8 mouse cellular contexts compared by ENCODE assay signal in genomic region chr5:145083632-145084451, GRCm38 (mm10). TPM values are rescaled to one million over a fixed set of nuclear protein-coding genes. Genes with fewer than 3 reads are reported as not detected.
DNase-seq lines count a peak whose midpoint lies in the region; ATAC-seq and TF ChIP-seq lines count a peak whose summit lies in the region.

Gene Arpc1a, plus strand, starts transcription at chr5:145083830.
Gene Kpna7, minus strand, starts transcription at chr5:145084030.

- H3K27ac ChIP-seq in forebrain, embryonic 10.5 days, result peak within 1 kb of the TSS; percentile 88
- peak within 1 kb of the TSS; percentile 73 for H3K27ac ChIP-seq in heart, embryonic 15.5 days
- no peak within 1 kb of the TSS for H3K27ac ChIP-seq in liver, embryonic 14.5 days
- H3K27ac ChIP-seq in neural tube, embryonic 11.5 days (ENCODE audit: low read depth, low read length), result peak within 1 kb of the TSS; percentile 56; the same call in 1 of the 2 replicates
- H3K27ac ChIP-seq in stomach, postnatal 0 days (replicated peaks), result peak within 1 kb of the TSS; percentile 80

- peaks cover 32% of the 10 kb centered on the region for H3K36me3 ChIP-seq in forebrain, embryonic 10.5 days (replicated peaks)
- H3K36me3 ChIP-seq in heart, embryonic 15.5 days, result no peaks in the 10 kb centered on the region; the same call in 1 of the 2 replicates
- no peaks in the 10 kb centered on the region; the same call in 1 of the 2 replicates for H3K36me3 ChIP-seq in liver, embryonic 14.5 days (replicated peaks; ENCODE audit: control insufficient read depth, insufficient read depth, low read depth)
- H3K36me3 ChIP-seq in neural tube, embryonic 11.5 days (ENCODE audit: control insufficient read depth, insufficient read depth, low read length), result no peaks in the 10 kb centered on the region; the same call in 1 of the 2 replicates
- no peaks in the 10 kb centered on the region for H3K36me3 ChIP-seq in stomach, postnatal 0 days (ENCODE audit: control insufficient read depth, insufficient read depth, low read length)

- peak; percentile 98 for ATAC-seq in CD4-positive, CD25-positive, alpha-beta regulatory T cell, adult 4 months
- peak; percentile 97 for ATAC-seq in heart, embryonic 15.5 days (replicated peaks; ENCODE audit: insufficient number of reproducible peaks, insufficient read depth, low FRiP score, low read depth)
- ATAC-seq in liver, embryonic 14.5 days (ENCODE audit: insufficient read depth), result peak; percentile 99
- ATAC-seq in neural tube, embryonic 11.5 days (ENCODE audit: insufficient read depth, low FRiP score, low TSS enrichment), result peak; percentile 92
- ATAC-seq in stomach, postnatal 0 days (ENCODE audit: low FRiP score, low TSS enrichment), result peak; percentile 98

- peak within 1 kb of the TSS; percentile 84 for H3K4me2 ChIP-seq in heart, embryonic 15.5 days
- H3K4me2 ChIP-seq in liver, embryonic 14.5 days (ENCODE audit: low read depth), result peak within 1 kb of the TSS; percentile 87
- peak within 1 kb of the TSS; percentile 90 for H3K4me2 ChIP-seq in neural tube, embryonic 11.5 days (ENCODE audit: low read depth)
- H3K4me2 ChIP-seq in stomach, postnatal 0 days (replicated peaks; ENCODE audit: low read depth), result peak within 1 kb of the TSS; percentile 53

- no peaks in the 10 kb centered on the region for H3K27me3 ChIP-seq in forebrain, embryonic 10.5 days (ENCODE audit: poor library complexity, severe bottlenecking)
- no peaks in the 10 kb centered on the region for H3K27me3 ChIP-seq in heart, embryonic 15.5 days
- H3K27me3 ChIP-seq in liver, embryonic 14.5 days (ENCODE audit: control insufficient read depth, insufficient read depth, low read length), result no peaks in the 10 kb centered on the region
- H3K27me3 ChIP-seq in neural tube, embryonic 11.5 days (ENCODE audit: control insufficient read depth, insufficient read depth, low read length), result no peaks in the 10 kb centered on the region
- no peaks in the 10 kb centered on the region for H3K27me3 ChIP-seq in stomach, postnatal 0 days (ENCODE audit: control insufficient read depth, insufficient read depth, low read length)

- under 1% methylated on average over 54 of the region's 54 CpGs for WGBS in forebrain, embryonic 10.5 days
- WGBS in heart, embryonic 15.5 days, result under 1% methylated on average over 54 of the region's 54 CpGs
- under 1% methylated on average over 54 of the region's 54 CpGs for WGBS in liver, embryonic 14.5 days (ENCODE audit: insufficient replicate concordance)
- WGBS in neural tube, embryonic 11.5 days, result under 1% methylated on average over 54 of the region's 54 CpGs
- under 1% methylated on average over 52 of the region's 54 CpGs for WGBS in stomach, postnatal 0 days

- H3K4me3 ChIP-seq in forebrain, embryonic 10.5 days, result peak within 1 kb of the TSS; percentile 71
- peak within 1 kb of the TSS; percentile 88 for H3K4me3 ChIP-seq in heart, embryonic 15.5 days
- peak within 1 kb of the TSS; percentile 70 to 84 for H3K4me3 ChIP-seq in liver, embryonic 14.5 days (ENCODE audit: insufficient read depth in 1 of 2, low read depth in 2 of 2, low read length in 2 of 2)
- peak within 1 kb of the TSS; percentile 84 for H3K4me3 ChIP-seq in neural tube, embryonic 11.5 days (ENCODE audit: low read depth, low read length)
- H3K4me3 ChIP-seq in stomach, postnatal 0 days (ENCODE audit: low read depth, low read length), result peak within 1 kb of the TSS; percentile 92

- peaks cover 11% of the 10 kb centered on the region for H3K4me1 ChIP-seq in forebrain, embryonic 10.5 days
- peaks cover 14% of the 10 kb centered on the region for H3K4me1 ChIP-seq in heart, embryonic 15.5 days (replicated peaks)
- peaks cover 6 to 8% of the 10 kb centered on the region in 2 experiments; a peak in 3 of 4 replicates for H3K4me1 ChIP-seq in liver, embryonic 14.5 days (replicated peaks; ENCODE audit: control insufficient read depth in 2 of 2, insufficient read depth in 2 of 2, low read length in 1 of 2)
- peaks cover 9% of the 10 kb centered on the region for H3K4me1 ChIP-seq in neural tube, embryonic 11.5 days (ENCODE audit: control insufficient read depth, insufficient read depth, low read length)
- H3K4me1 ChIP-seq in stomach, postnatal 0 days (replicated peaks; ENCODE audit: control insufficient read depth, insufficient read depth), result no peaks in the 10 kb centered on the region

- no peak for TF ChIP-seq EP300 in liver, embryonic 14.5 days (IDR thresholded peaks at IDR 0.05; ENCODE audit: low read depth)
- no peak for TF ChIP-seq EP300 in stomach, postnatal 0 days (optimal IDR thresholded peaks at IDR 0.05)

- DNase-seq in c-Kit-negative CD71-positive TER-119-positive erythroid progenitor cells, embryonic 14.5 days (ENCODE audit: low read depth, low spot score), result peak; percentile 84
- peak; percentile 92 for DNase-seq in forebrain, embryonic 10.5 days (ENCODE audit: extremely low spot score, low spot score)
- DNase-seq in kidney, postnatal 25 days, result peak; percentile 96 to 98
- DNase-seq in liver, embryonic 14.5 days (ENCODE audit: low read depth in 3 of 3, low spot score in 3 of 3), result peak; percentile 80 to 87 (median 85)
- peak; percentile 97 for DNase-seq in neural tube, embryonic 11.5 days (ENCODE audit: low spot score)
- peak; percentile 97 for DNase-seq in stomach, postnatal 0 days (ENCODE audit: low spot score)

- TF ChIP-seq CTCF in liver, embryonic 14.5 days (IDR thresholded peaks at IDR 0.05; ENCODE audit: low read depth), result 0 out of 2 replicates have a peak, but pooled peaks have one; percentile 1
- TF ChIP-seq CTCF in stomach, postnatal 0 days (IDR thresholded peaks at IDR 0.05; ENCODE audit: low read depth), result 0 out of 2 replicates have a peak, but pooled peaks have one; percentile 12

- H3K9me3 ChIP-seq in forebrain, embryonic 10.5 days, result no peaks in the 10 kb centered on the region
- H3K9me3 ChIP-seq in heart, embryonic 15.5 days (replicated peaks), result no peaks in the 10 kb centered on the region
- no peaks in the 10 kb centered on the region for H3K9me3 ChIP-seq in liver, embryonic 14.5 days (ENCODE audit: control insufficient read depth, low read length)
- H3K9me3 ChIP-seq in neural tube, embryonic 11.5 days (ENCODE audit: control insufficient read depth, low read length), result no peaks in the 10 kb centered on the region
- H3K9me3 ChIP-seq in stomach, postnatal 0 days (ENCODE audit: control insufficient read depth, low read length), result no peaks in the 10 kb centered on the region

- peak within 1 kb of the TSS; percentile 94 for H3K9ac ChIP-seq in heart, embryonic 15.5 days
- peak within 1 kb of the TSS; percentile 84 for H3K9ac ChIP-seq in liver, embryonic 14.5 days (replicated peaks)
- H3K9ac ChIP-seq in neural tube, embryonic 11.5 days (ENCODE audit: low read length), result peak within 1 kb of the TSS; percentile 86
- H3K9ac ChIP-seq in stomach, postnatal 0 days (ENCODE audit: low read length), result peak within 1 kb of the TSS; percentile 94

RNA-seq across cellular contexts. Expression of gene Arpc1a, which starts in this region (rescaled TPM):
- polyA plus RNA-seq in CD4-positive, CD25-positive, alpha-beta regulatory T cell, adult 4 months (2017; shearing (Covaris generic)), result 100 to 1,000 TPM in 1 of 2 experiments, 10 to 100 TPM in 1; 95.9 to 105 TPM
- polyA plus RNA-seq in forebrain, embryonic 10.5 days (2016; fragmentation: Nextera tagmentation; extraction: Ambion mirVana), result 120 and 121 TPM in 2 replicates
- polyA plus RNA-seq in heart, embryonic 15.5 days (2015; fragmentation: Nextera tagmentation; extraction: Ambion mirVana), result 86.8 and 96.4 TPM in 2 replicates
- 42.0 and 47.2 TPM in 2 replicates for polyA plus RNA-seq in liver, embryonic 14.5 days (2012; rRNA removed)
- 51.5 and 57.8 TPM in 2 replicates for polyA plus RNA-seq in liver, embryonic 14.5 days (2014; fragmentation: Nextera tagmentation; extraction: Ambion mirVana)
- 175 and 176 TPM in 2 replicates for polyA plus RNA-seq in neural tube, embryonic 11.5 days (2014; fragmentation: Nextera tagmentation; extraction: Ambion mirVana)
- 142 and 145 TPM in 2 replicates for polyA plus RNA-seq in stomach, postnatal 0 days (2015; fragmentation: Nextera tagmentation; extraction: Ambion mirVana)

RNA-seq across cellular contexts. Expression of gene Kpna7, which starts in this region (rescaled TPM):
- not detected for polyA plus RNA-seq in CD4-positive, CD25-positive, alpha-beta regulatory T cell, adult 4 months (2017; shearing (Covaris generic))
- not detected in 2 replicates for polyA plus RNA-seq in forebrain, embryonic 10.5 days (2016; fragmentation: Nextera tagmentation; extraction: Ambion mirVana)
- polyA plus RNA-seq in heart, embryonic 15.5 days (2015; fragmentation: Nextera tagmentation; extraction: Ambion mirVana), result not detected in 2 replicates
- 0.11 TPM in 2 replicates for polyA plus RNA-seq in liver, embryonic 14.5 days (2012; rRNA removed)
- polyA plus RNA-seq in liver, embryonic 14.5 days (2014; fragmentation: Nextera tagmentation; extraction: Ambion mirVana), result 0.04 TPM in 1 of 2 replicates, not detected in the other
- not detected in 2 replicates for polyA plus RNA-seq in neural tube, embryonic 11.5 days (2014; fragmentation: Nextera tagmentation; extraction: Ambion mirVana)
- polyA plus RNA-seq in stomach, postnatal 0 days (2015; fragmentation: Nextera tagmentation; extraction: Ambion mirVana), result 0.10 and 0.17 TPM in 2 replicates
